Mouse (Mus musculus): ENCODE data around the gene Olfr127.
"Not testable (repeated sequence)": the region's sequence is repeated elsewhere in the genome, so short reads cannot be mapped to it uniquely, and the experiment has no call there.

Gene Olfr127

DNA sequence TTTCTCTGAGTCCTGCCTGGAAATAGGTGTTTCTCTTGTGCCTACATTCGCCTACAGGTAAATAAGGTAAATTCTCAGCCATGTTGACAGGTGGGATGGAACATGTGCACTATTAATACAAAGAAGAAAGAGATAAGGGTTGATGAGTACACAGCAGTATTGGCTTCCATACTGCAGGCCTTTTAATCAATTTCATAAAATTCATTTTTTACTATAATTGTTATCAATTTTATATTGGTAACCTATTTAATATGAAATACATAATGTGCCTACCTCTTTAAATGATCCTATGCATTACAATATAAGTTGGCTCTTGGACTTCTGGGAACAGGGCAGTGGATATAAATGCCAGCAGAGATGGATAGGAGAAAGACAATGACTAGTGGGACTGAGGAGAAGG, at the start of gene Olfr127:
Olfr127 (plus strand) TSS at position 301 of the 400 bp plus-strand sequence.
- H3K9me3 ChIP-seq (ENCODE audit: low read length): peaks cover 16% of the 10 kb centered on the region
- no peaks in the 10 kb centered on the region for H3K4me1 ChIP-seq (replicated peaks; ENCODE audit: low read depth, low read length)
- no peaks in the 10 kb centered on the region for H3K27me3 ChIP-seq (ENCODE audit: insufficient read depth, low read length)
- TF ChIP-seq CTCF (conservative IDR thresholded peaks at IDR 0.05; ENCODE audit: low read length): no peak
- no peak within 1 kb of the TSS for H3K4me3 ChIP-seq (replicated peaks; ENCODE audit: low read length)
- no peaks in the 10 kb centered on the region for H3K36me3 ChIP-seq (ENCODE audit: insufficient read depth, low read length)

DNA sequence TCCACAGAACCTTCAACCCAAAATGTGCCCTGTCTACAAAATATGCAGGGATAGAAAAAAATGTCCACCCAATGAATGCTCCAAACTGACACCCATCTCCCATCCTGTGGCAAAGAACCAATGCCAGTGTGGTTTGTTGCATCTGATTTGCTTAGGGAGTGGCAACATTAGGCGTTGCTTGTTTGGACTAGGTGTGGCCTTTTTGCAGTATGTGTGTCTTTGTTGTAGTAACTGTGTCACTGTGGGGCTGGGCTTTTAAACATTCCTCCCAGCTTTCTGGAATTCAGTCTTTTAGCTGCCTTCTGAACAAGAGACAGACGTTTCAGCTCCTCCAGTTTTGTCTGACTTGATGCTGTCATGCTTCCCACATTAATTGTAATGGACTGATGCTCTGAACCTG, 36.3 kb upstream of the Olfr127 start:
- Histone ChIP-seq H3K4me1 (replicated peaks; ENCODE audit: low read depth, low read length) (peaks cover 11% of the 10 kb centered on the region), H3K36me3 (ENCODE audit: insufficient read depth, low read length) (no peaks in the 10 kb centered on the region), H3K4me3 (replicated peaks; ENCODE audit: low read length) (no peak overlapping the region), H3K9me3 (ENCODE audit: low read length) (no peaks in the 10 kb centered on the region), H3K27me3 (ENCODE audit: insufficient read depth, low read length) (no peaks in the 10 kb centered on the region)
- TF ChIP-seq CTCF (conservative IDR thresholded peaks at IDR 0.05; ENCODE audit: low read length): no peak

DNA sequence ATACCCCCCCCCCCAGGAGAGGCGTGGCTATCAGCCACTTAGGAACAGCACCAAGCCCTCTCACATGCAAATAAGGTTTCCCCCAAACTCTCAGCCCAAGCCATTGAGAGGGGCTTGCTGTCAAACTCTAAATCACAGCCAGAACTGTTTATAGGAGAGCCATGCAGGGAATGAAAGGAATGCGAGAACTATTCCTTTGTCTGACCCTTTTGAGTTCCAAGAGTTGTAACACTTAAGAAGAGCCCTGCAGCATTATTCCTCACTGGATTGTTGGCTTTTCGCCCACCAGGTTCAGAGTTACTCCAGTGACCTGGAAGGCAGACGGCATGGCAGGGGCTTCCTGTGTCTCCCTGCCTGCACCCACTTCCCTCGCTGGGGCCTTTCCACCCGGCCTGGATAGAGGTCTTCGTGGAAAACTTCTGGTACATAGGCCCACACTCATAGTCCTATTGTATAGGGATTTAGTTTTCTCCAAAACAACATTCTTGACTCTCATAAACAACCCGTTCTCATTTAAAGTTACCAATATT, 30.5 kb upstream of the Olfr127 start:
- Histone ChIP-seq H3K36me3 (ENCODE audit: insufficient read depth, low read length) (no peaks in the 10 kb centered on the region), H3K4me3 (replicated peaks; ENCODE audit: low read length) (no peak overlapping the region), H3K4me1 (replicated peaks; ENCODE audit: low read depth, low read length) (peaks cover 4% of the 10 kb centered on the region), H3K27me3 (ENCODE audit: insufficient read depth, low read length) (no peaks in the 10 kb centered on the region), H3K9me3 (ENCODE audit: low read length) (no peaks in the 10 kb centered on the region)
- TF ChIP-seq NANOG (IDR thresholded peaks at IDR 0.05; ENCODE audit: borderline replicate concordance, low read length) (no peak), CTCF (conservative IDR thresholded peaks at IDR 0.05; ENCODE audit: low read length) (no peak), POU5F1 (IDR thresholded peaks at IDR 0.05; ENCODE audit: borderline replicate concordance, low read length) (no peak)

DNA sequence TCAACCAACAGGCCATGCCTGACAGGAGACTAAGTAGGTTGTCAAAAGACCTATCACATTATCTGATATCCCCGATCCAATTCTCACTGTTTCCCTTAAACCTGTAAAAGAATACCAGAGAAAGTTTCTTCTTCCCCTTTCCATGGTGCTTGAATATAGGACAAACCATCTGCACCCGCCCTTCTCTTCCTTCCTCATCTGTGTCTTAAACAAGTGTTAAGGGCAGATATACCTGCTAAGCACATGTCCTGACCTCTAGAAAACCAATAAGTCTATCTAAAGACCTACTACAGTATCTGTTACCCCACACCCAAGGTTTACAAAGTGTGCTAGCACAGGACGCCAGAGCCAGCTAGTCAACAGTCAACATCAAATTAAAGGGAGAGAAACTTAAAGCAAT, 26.4 kb upstream of the Olfr127 start:
- TF ChIP-seq POU5F1 (IDR thresholded peaks at IDR 0.05; ENCODE audit: borderline replicate concordance, low read length) (no peak), NANOG (IDR thresholded peaks at IDR 0.05; ENCODE audit: borderline replicate concordance, low read length) (no peak)
- no peaks in the 10 kb centered on the region for H3K9me3 ChIP-seq (ENCODE audit: low read length)
- no peaks in the 10 kb centered on the region for H3K27me3 ChIP-seq (ENCODE audit: insufficient read depth, low read length)
- peaks cover 4% of the 10 kb centered on the region for H3K4me1 ChIP-seq (replicated peaks; ENCODE audit: low read depth, low read length)
- H3K36me3 ChIP-seq (ENCODE audit: insufficient read depth, low read length): no peaks in the 10 kb centered on the region
- no peak overlapping the region for H3K4me3 ChIP-seq (replicated peaks; ENCODE audit: low read length)

DNA sequence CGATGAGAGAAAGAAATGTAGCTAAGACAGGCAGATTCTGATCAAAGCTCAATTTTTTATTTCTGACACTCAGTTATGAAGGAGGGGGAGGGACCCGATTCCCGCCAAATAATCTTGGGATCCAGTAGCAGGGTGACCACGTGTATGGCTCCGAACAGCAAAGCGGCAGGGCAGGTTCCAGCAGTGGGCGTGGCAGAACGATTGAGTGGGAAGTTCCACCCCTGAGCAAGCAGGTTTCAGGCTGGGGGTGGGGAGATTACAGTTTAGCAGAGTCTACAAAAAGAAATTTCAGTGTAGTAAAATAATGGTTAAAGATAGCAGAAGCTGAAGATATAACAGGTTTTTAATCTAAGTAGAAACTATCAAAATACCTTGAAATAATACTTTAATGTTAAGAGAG, 6.6 kb downstream of the Olfr127 start:
- not testable (repeated sequence) for H3K27me3 ChIP-seq (ENCODE audit: insufficient read depth, low read length); H3K4me3 ChIP-seq (replicated peaks; ENCODE audit: low read length); H3K36me3 ChIP-seq (ENCODE audit: insufficient read depth, low read length); H3K4me1 ChIP-seq (replicated peaks; ENCODE audit: low read depth, low read length); H3K9me3 ChIP-seq (ENCODE audit: low read length)

DNA sequence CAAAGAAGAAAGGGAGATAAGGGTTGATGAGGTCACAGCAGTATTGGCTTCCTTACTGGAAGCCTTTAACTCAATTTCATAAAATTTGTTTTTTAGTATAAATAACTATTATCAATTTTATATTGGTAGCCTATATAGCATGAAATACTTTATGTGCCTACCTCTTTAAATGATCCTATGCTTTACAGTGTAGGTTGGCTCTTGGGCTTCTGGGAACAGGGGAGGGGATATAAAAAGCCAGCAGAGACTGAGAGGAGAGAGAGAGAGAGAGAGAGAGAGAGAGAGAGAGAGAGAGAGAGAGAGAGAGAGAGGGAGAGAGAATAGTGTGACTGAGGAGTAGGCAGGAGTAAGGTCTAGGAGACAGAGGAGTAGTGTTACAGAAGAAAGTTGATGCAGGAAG, 20.0 kb downstream of the Olfr127 start, which contains the start of gene Olfr128:
Olfr128 (plus strand) TSS at position 301 of the 400 bp plus-strand sequence.
- Histone ChIP-seq H3K4me3 (replicated peaks; ENCODE audit: low read length) (no peak within 1 kb of the TSS), H3K27me3 (ENCODE audit: insufficient read depth, low read length) (no peaks in the 10 kb centered on the region), H3K36me3 (ENCODE audit: insufficient read depth, low read length) (no peaks in the 10 kb centered on the region), H3K9me3 (ENCODE audit: low read length) (no peaks in the 10 kb centered on the region), H3K4me1 (replicated peaks; ENCODE audit: low read depth, low read length) (no peaks in the 10 kb centered on the region)
- TF ChIP-seq CTCF (conservative IDR thresholded peaks at IDR 0.05; ENCODE audit: low read length) (no peak), NANOG (IDR thresholded peaks at IDR 0.05; ENCODE audit: borderline replicate concordance, low read length) (no peak), POU5F1 (IDR thresholded peaks at IDR 0.05; ENCODE audit: borderline replicate concordance, low read length) (no peak)

DNA sequence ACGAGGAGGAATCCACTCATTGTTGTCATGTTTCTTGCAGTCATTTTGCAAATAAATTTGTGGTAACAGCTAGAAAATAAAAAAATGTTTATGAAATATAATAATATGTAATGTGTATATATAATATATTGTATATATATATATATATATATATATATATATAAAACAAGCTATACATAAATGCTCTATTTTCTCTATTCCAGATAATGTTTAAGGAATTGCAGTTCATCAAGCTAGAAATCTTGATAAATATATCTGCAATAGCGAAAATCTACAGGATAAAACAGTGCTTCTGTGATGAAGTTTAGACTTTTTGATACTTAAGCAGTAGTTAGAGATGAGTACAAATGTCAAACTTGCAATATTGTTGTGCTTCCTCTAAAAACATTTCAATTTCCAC, 52.7 kb downstream of the Olfr127 start, which contains the start of gene Olfr761:
Olfr761 (minus strand) TSS at position 101 of the 400 bp plus-strand sequence.
- Histone ChIP-seq H3K27me3 (ENCODE audit: insufficient read depth, low read length) (no peaks in the 10 kb centered on the region), H3K9me3 (ENCODE audit: low read length) (no peaks in the 10 kb centered on the region), H3K4me3 (replicated peaks; ENCODE audit: low read length) (no peak within 1 kb of the TSS), H3K4me1 (replicated peaks; ENCODE audit: low read depth, low read length) (no peaks in the 10 kb centered on the region), H3K36me3 (ENCODE audit: insufficient read depth, low read length) (no peaks in the 10 kb centered on the region)
- no peak for TF ChIP-seq POU5F1 (IDR thresholded peaks at IDR 0.05; ENCODE audit: borderline replicate concordance, low read length)
- no peak for TF ChIP-seq NANOG (IDR thresholded peaks at IDR 0.05; ENCODE audit: borderline replicate concordance, low read length)
- no peak for TF ChIP-seq CTCF (conservative IDR thresholded peaks at IDR 0.05; ENCODE audit: low read length)
